Mouse (Mus musculus): Measurements from ENCODE around the gene Tmem215. TPM values are rescaled to one million over a fixed set of nuclear protein-coding genes. Genes with fewer than 3 reads are reported as not detected.

Tmem215 gene
- polyA plus RNA-seq, 1 experiment from 2014 or later: 0.57 TPM

Other genes starting within 250 kb of the Tmem215 start
- gene Ddx58, start 232.4 kb upstream of the Tmem215 start, polyA plus RNA-seq (2014; fragmentation: Nextera tagmentation; extraction: Ambion mirVana): 1.9 TPM in 2 replicates
- gene Smim27, start 202.6 kb upstream of the Tmem215 start, polyA plus RNA-seq (2014; fragmentation: Nextera tagmentation; extraction: Ambion mirVana): 20.9 and 21.2 TPM in 2 replicates
- 33.4 and 38.7 TPM in 2 replicates for gene Topors, start 202.3 kb upstream of the Tmem215 start, polyA plus RNA-seq (2014; fragmentation: Nextera tagmentation; extraction: Ambion mirVana)
- 295 and 325 TPM in 2 replicates for gene Ndufb6, start 192.8 kb upstream of the Tmem215 start, polyA plus RNA-seq (2014; fragmentation: Nextera tagmentation; extraction: Ambion mirVana)
- 59.1 and 59.5 TPM in 2 replicates for gene Aptx, start 231.0 kb downstream of the Tmem215 start, polyA plus RNA-seq (2014; fragmentation: Nextera tagmentation; extraction: Ambion mirVana)
- 657 and 755 TPM in 2 replicates for gene Dnaja1, start 250.0 kb downstream of the Tmem215 start, polyA plus RNA-seq (2014; fragmentation: Nextera tagmentation; extraction: Ambion mirVana)

All from forebrain, embryonic 14.5 days (tissue).